Mouse (Mus musculus): ENCODE measurements around the gene Ikbke. TPM values are rescaled to one million over a fixed set of nuclear protein-coding genes. Genes with fewer than 3 reads are reported as not detected.

The Ikbke gene
- total RNA-seq, 1 experiment: 4.2 TPM

DNA sequence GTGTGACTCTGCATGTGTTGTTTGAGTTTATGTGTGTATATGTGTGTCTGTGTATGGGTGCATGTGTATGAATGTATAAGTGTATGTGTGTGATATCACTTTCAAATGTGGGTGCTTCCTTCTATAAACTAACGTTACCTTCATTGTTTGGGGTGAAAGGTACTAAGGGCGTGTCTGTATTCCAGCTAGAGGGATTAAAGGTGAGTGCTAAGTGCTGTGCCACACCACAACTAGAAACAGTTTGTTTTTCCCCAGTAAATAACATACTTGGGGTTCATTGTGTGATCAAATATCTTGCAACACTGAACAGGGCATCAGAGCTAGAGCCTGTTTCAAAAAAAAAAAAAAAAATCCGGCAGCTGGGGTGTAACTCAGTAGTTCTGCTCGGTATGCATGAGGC lies 2.3 kb upstream of the Ikbke start:
- Histone ChIP-seq H3K4me3 (ENCODE audit: insufficient read depth in 1 of 2, low read depth in 1 of 2, low read length in 2 of 2, poor library complexity in 1 of 2, severe bottlenecking in 1 of 2) (no peak overlapping the region), H3K9ac (ENCODE audit: insufficient read depth, low read depth, low read length, poor library complexity, severe bottlenecking) (no peak overlapping the region), H3K9me3 (ENCODE audit: control insufficient read depth, insufficient read depth, low read depth, low read length) (no peaks in the 10 kb centered on the region), H3K27ac (ENCODE audit: insufficient read depth, low read depth, low read length, poor library complexity, severe bottlenecking) (no peak overlapping the region), H3K36me3 (ENCODE audit: control insufficient read depth, insufficient read depth, low read length, poor library complexity, severe bottlenecking) (no peaks in the 10 kb centered on the region), H3K4me1 (ENCODE audit: control insufficient read depth in 2 of 2, insufficient read depth in 2 of 2, low read length in 2 of 2, poor library complexity in 1 of 2) (peaks cover 0 to 3% of the 10 kb centered on the region in 2 experiments; a peak in 1 of 4 replicates)
- in situ Hi-C loops (cut with MboI; ENCODE audit: low sequenced_read_pairs in 2 of 2, unreplicated experiment in 2 of 2): loop anchor here in 1 of 2 experiments (25.0 kb wide), 1 partner anchor 281 kb away; no protein-coding TSS in a partner anchor
- DNase-seq (ENCODE audit: low read depth, low spot score): no peak
- no peak for TF ChIP-seq CHD2 (IDR thresholded peaks at IDR 0.05; ENCODE audit: low read depth, low read length)
- TF ChIP-seq ZC3H11A (IDR thresholded peaks at IDR 0.05; ENCODE audit: borderline replicate concordance, low read depth, low read length): no peak
- no peak for TF ChIP-seq MAFK (IDR thresholded peaks at IDR 0.05; ENCODE audit: insufficient read depth, low read depth, low read length)
- TF ChIP-seq ZNF384 (IDR thresholded peaks at IDR 0.05; ENCODE audit: low read depth, low read length): no peak
- no peak for TF ChIP-seq HCFC1 (IDR thresholded peaks at IDR 0.05; ENCODE audit: borderline replicate concordance, insufficient read depth, low read length)

DNA sequence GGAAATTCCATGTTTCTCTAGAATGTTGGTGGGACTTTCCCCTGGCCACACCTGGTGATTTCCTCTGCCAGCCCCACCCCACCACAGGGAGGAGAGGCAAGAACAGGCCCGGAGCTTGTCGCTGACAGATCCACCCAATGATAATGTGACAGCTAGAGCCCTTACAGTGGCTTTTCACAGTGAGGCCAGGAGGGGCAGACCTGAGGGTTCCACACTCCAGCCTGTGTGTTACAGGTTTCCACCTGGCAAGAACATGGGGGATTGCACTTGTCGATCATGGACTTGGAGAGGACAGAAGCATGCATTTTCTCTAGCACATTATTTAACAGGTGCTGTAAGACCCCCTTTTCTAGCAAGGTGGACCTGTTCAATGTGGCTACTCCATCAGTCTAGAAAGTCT lies 874 bp upstream of the Ikbke start:
- no peak overlapping the region for H3K4me3 ChIP-seq (ENCODE audit: insufficient read depth in 1 of 2, low read depth in 1 of 2, low read length in 2 of 2, poor library complexity in 1 of 2, severe bottlenecking in 1 of 2)
- TF ChIP-seq HCFC1 (IDR thresholded peaks at IDR 0.05; ENCODE audit: borderline replicate concordance, insufficient read depth, low read length) (no peak), ZNF384 (IDR thresholded peaks at IDR 0.05; ENCODE audit: low read depth, low read length) (no peak), CHD2 (IDR thresholded peaks at IDR 0.05; ENCODE audit: low read depth, low read length) (no peak), ZC3H11A (IDR thresholded peaks at IDR 0.05; ENCODE audit: borderline replicate concordance, low read depth, low read length) (no peak), MAFK (IDR thresholded peaks at IDR 0.05; ENCODE audit: insufficient read depth, low read depth, low read length) (no peak)
- DNase-seq (ENCODE audit: low read depth, low spot score): no peak
- H3K4me1 ChIP-seq (ENCODE audit: control insufficient read depth in 2 of 2, insufficient read depth in 2 of 2, low read length in 2 of 2, poor library complexity in 1 of 2): peaks cover 0 to 6% of the 10 kb centered on the region in 2 experiments; a peak in 2 of 4 replicates
- H3K27ac ChIP-seq (ENCODE audit: insufficient read depth, low read depth, low read length, poor library complexity, severe bottlenecking): no peak overlapping the region
- in situ Hi-C loops (cut with MboI; ENCODE audit: low sequenced_read_pairs in 2 of 2, unreplicated experiment in 2 of 2): loop anchor here in 1 of 2 experiments (25.0 kb wide), 1 partner anchor 282 kb away; no protein-coding TSS in a partner anchor
- H3K36me3 ChIP-seq (ENCODE audit: control insufficient read depth, insufficient read depth, low read length, poor library complexity, severe bottlenecking): no peaks in the 10 kb centered on the region
- H3K9ac ChIP-seq (ENCODE audit: insufficient read depth, low read depth, low read length, poor library complexity, severe bottlenecking): no peak overlapping the region
- no peaks in the 10 kb centered on the region for H3K9me3 ChIP-seq (ENCODE audit: control insufficient read depth, insufficient read depth, low read depth, low read length)

DNA sequence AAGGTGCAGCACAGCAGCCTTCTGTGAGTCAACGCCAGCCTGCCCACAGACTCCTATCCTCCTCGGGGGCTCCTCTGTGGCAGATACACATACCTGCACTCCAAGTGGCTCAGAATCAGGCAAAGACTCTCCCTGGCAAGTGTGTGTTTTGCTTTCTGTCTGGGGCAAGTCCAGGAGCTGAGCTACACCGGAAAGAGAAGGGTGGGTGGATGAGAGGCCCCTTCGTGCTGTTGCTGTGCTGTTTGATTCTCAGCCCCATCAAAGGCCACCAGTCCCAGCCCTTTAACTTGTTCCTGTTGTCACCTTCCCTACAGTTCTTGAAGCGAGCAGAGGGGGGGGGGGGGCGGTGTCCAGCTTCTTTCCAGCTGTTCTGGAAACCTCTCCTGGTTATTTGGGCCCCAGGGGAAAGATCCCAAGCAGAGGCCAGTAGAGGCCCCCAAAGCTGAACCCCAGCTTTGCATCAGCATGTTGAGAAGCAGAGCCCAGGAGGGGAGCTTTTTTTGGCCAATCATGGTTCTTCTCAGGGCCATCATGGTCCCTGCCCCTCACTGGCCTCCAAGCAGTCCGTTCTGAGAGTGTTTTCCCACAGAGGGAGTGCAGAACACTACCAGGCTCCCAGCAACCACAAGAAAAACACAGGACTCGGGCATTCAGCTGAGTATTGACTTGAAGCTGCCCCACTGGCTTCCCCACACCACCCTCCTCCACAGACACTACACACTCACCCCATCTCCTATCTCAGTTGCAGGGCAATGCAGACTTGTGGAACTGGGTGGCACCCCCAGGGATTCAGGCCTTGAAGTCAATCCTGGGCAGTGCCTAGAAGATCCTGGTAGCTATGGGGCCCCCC lies 575 bp downstream of the Ikbke start:
- no peak for TF ChIP-seq CHD2 (IDR thresholded peaks at IDR 0.05; ENCODE audit: low read depth, low read length)
- no peak for TF ChIP-seq ZC3H11A (IDR thresholded peaks at IDR 0.05; ENCODE audit: borderline replicate concordance, low read depth, low read length)
- no peak for TF ChIP-seq ZNF384 (IDR thresholded peaks at IDR 0.05; ENCODE audit: low read depth, low read length)
- TF ChIP-seq HCFC1 (IDR thresholded peaks at IDR 0.05; ENCODE audit: borderline replicate concordance, insufficient read depth, low read length): no peak
- TF ChIP-seq MAFK (IDR thresholded peaks at IDR 0.05; ENCODE audit: insufficient read depth, low read depth, low read length): no peak
- Histone ChIP-seq H3K9ac (ENCODE audit: insufficient read depth, low read depth, low read length, poor library complexity, severe bottlenecking) (no peak overlapping the region), H3K4me3 (ENCODE audit: insufficient read depth in 1 of 2, low read depth in 1 of 2, low read length in 2 of 2, poor library complexity in 1 of 2, severe bottlenecking in 1 of 2) (no peak overlapping the region), H3K4me1 (ENCODE audit: control insufficient read depth in 2 of 2, insufficient read depth in 2 of 2, low read length in 2 of 2, poor library complexity in 1 of 2) (peaks cover 0 to 11% of the 10 kb centered on the region in 2 experiments; a peak in 2 of 4 replicates), H3K9me3 (ENCODE audit: control insufficient read depth, insufficient read depth, low read depth, low read length) (no peaks in the 10 kb centered on the region), H3K27ac (ENCODE audit: insufficient read depth, low read depth, low read length, poor library complexity, severe bottlenecking) (no peak overlapping the region), H3K36me3 (ENCODE audit: control insufficient read depth, insufficient read depth, low read length, poor library complexity, severe bottlenecking) (no peaks in the 10 kb centered on the region)
- in situ Hi-C loops (cut with MboI; ENCODE audit: low sequenced_read_pairs in 2 of 2, unreplicated experiment in 2 of 2): loop anchor here in 1 of 2 experiments (25.0 kb wide), 1 partner anchor 283 kb away; no protein-coding TSS in a partner anchor
- DNase-seq (ENCODE audit: low read depth, low spot score): no peak

DNA sequence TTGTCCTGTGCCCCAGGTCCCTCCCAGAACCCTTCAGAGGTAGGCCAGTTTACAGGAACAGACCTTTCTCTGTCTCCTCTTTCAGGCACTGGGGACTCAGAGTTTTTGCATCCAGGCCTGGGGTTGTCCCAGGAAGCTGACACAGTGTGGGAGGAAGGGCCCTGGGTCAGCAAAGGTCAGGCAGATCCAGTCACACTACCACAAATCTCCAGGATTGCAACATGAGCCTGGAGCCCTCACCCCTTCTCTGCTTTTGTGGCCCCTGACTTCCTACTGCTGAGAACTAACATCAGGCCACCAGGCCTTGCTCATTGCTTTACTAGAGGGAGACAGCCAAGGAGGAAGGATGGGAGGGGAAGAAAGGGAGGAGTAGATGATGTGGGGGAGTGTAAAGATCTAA lies 2.6 kb downstream of the Ikbke start:
- Histone ChIP-seq H3K4me1 (ENCODE audit: control insufficient read depth in 2 of 2, insufficient read depth in 2 of 2, low read length in 2 of 2, poor library complexity in 1 of 2) (peaks cover 0 to 11% of the 10 kb centered on the region in 2 experiments; a peak in 2 of 4 replicates), H3K27ac (ENCODE audit: insufficient read depth, low read depth, low read length, poor library complexity, severe bottlenecking) (no peak overlapping the region), H3K9me3 (ENCODE audit: control insufficient read depth, insufficient read depth, low read depth, low read length) (no peaks in the 10 kb centered on the region), H3K36me3 (ENCODE audit: control insufficient read depth, insufficient read depth, low read length, poor library complexity, severe bottlenecking) (no peaks in the 10 kb centered on the region), H3K9ac (ENCODE audit: insufficient read depth, low read depth, low read length, poor library complexity, severe bottlenecking) (no peak overlapping the region), H3K4me3 (ENCODE audit: insufficient read depth in 1 of 2, low read depth in 1 of 2, low read length in 2 of 2, poor library complexity in 1 of 2, severe bottlenecking in 1 of 2) (no peak overlapping the region)
- TF ChIP-seq ZC3H11A (IDR thresholded peaks at IDR 0.05; ENCODE audit: borderline replicate concordance, low read depth, low read length) (no peak), HCFC1 (IDR thresholded peaks at IDR 0.05; ENCODE audit: borderline replicate concordance, insufficient read depth, low read length) (no peak), CHD2 (IDR thresholded peaks at IDR 0.05; ENCODE audit: low read depth, low read length) (no peak), ZNF384 (IDR thresholded peaks at IDR 0.05; ENCODE audit: low read depth, low read length) (no peak), MAFK (IDR thresholded peaks at IDR 0.05; ENCODE audit: insufficient read depth, low read depth, low read length) (no peak)
- in situ Hi-C loops (cut with MboI; ENCODE audit: low sequenced_read_pairs in 2 of 2, unreplicated experiment in 2 of 2): loop anchor here in 1 of 2 experiments (25.0 kb wide), 1 partner anchor 285 kb away; no protein-coding TSS in a partner anchor
- no peak for DNase-seq (ENCODE audit: low read depth, low spot score)
